Mouse (Mus musculus) forebrain, embryonic 12.5 days (tissue): ENCODE data around the gene Tgif1. TPM values are rescaled to one million over a fixed set of nuclear protein-coding genes. Genes with fewer than 3 reads are reported as not detected.
A peak's percentile ranks its signal among the peaks of the same experiment; 100 is the strongest.

Experiments used
- ATAC-seq: fragments of 200-750 bp; cut with Nextera tagmentation; 2 replicates; pipeline ENCODE4 v1.8.0; 2017; ENCODE audit warnings: moderate TSS enrichment; ENCODE audit not compliant: low FRiP score
- H3K27ac ChIP-seq: fragments of 300-500 bp; sonication (generic); 2 replicates; pipeline ENCODE4 v1.5.1; 2016; ENCODE audit warnings: mild to moderate bottlenecking
- H3K27me3 ChIP-seq: fragments of 300-500 bp; sonication (generic); 2 replicates; pipeline ENCODE4 v1.6.1; 2016; ENCODE audit warnings: mild to moderate bottlenecking
- H3K36me3 ChIP-seq: fragments of 300-500 bp; sonication (generic); replicated peaks from 2 replicates; pipeline ENCODE4 v1.6.1; 2016; ENCODE audit warnings: mild to moderate bottlenecking
- H3K4me1 ChIP-seq: fragments of 300-500 bp; sonication (generic); 2 replicates; pipeline ENCODE4 v1.6.1; 2016
- H3K4me2 ChIP-seq: fragments of 300-500 bp; sonication (generic); 2 replicates; pipeline ENCODE4 v1.6.1; 2016; ENCODE audit warnings: mild to moderate bottlenecking, moderate library complexity
- H3K4me3 ChIP-seq: fragments of 300-500 bp; sonication (generic); replicated peaks from 2 replicates; pipeline ENCODE4 v1.5.1; 2016; ENCODE audit warnings: mild to moderate bottlenecking
- H3K9ac ChIP-seq: fragments of 300-500 bp; sonication (generic); 2 replicates; pipeline ENCODE4 v1.6.1; 2016; ENCODE audit warnings: mild to moderate bottlenecking
- H3K9me3 ChIP-seq: fragments of 300-500 bp; sonication (generic); 2 replicates; pipeline ENCODE4 v1.6.1; 2016
- WGBS: fragments of 180-500 bp; shearing (Covaris S2); methylation state at CpG from one replicate; pipeline ENCODE4 v1.1.7; 2016; 5-methylcytosine and 5-hydroxymethylcytosine counted together
- microRNA counts: library from miRNA; unstranded; fragments of <30 nt; microRNA quantifications from one replicate; lab custom pipeline; 2017
- microRNA-seq: library from miRNA; unstranded; fragments of <30 nt; microRNA quantifications from one replicate; pipeline ENCODE4, GENCODE M21; 2017
- polyA plus RNA-seq: library from polyadenylated mRNA; unstranded; fragments of >200 nt; fragmentation: Nextera tagmentation; extraction: Ambion mirVana; gene quantifications from 2 replicates; pipeline ENCODE4 v1.2.1, GENCODE M21; 2016

Gene Tgif1
- polyA plus RNA-seq, 1 experiment from 2014 or later, result 52.6 TPM

GRCm38 (mm10) chr17:70794722-70795121 is 58.6 kb downstream of the Tgif1 start:
- WGBS, result 58% methylated on average over 6 of the region's 6 CpGs
- H3K4me3 ChIP-seq, result no peak overlapping the region
- no peaks in the 10 kb centered on the region for H3K27me3 ChIP-seq
- H3K9me3 ChIP-seq, result no peaks in the 10 kb centered on the region
- no peak overlapping the region for H3K9ac ChIP-seq
- peaks cover 15% of the 10 kb centered on the region for H3K4me1 ChIP-seq
- H3K36me3 ChIP-seq, result no peaks in the 10 kb centered on the region
- peak overlapping the region; percentile 59 for H3K27ac ChIP-seq
- no peak for ATAC-seq
- peak overlapping the region; percentile 21; the same call in 1 of the 2 replicates for H3K4me2 ChIP-seq

GRCm38 (mm10) chr17:70794291-70794690 is 59.1 kb downstream of the Tgif1 start:
- Histone ChIP-seq H3K4me3 (no peak overlapping the region), H3K27ac (peak overlapping the region; percentile 59), H3K27me3 (no peaks in the 10 kb centered on the region), H3K4me2 (peak overlapping the region; percentile 21), H3K9me3 (no peaks in the 10 kb centered on the region), H3K9ac (no peak overlapping the region), H3K36me3 (no peaks in the 10 kb centered on the region), H3K4me1 (peaks cover 15% of the 10 kb centered on the region)
- WGBS, result 4% methylated on average over 7 of the region's 7 CpGs
- peak; percentile 86 for ATAC-seq

MicroRNAs encoded within 50 kb of the gene (microRNA counts, 519-probe panel; counts per million panel counts)
- microRNA mmu-miR-1195 (lab: Ali Mortazavi, UCI), result not detected

Small RNA genes lying within 50 kb of the gene (microRNA-seq; reads per million reads assigned to microRNA genes)
- not detected for gene Mir1195

Other genes starting within 250 kb of the Tgif1 start
- 1.7 and 2.0 TPM in 2 replicates for gene Myom1, start 149.1 kb upstream of the Tgif1 start, polyA plus RNA-seq
- 265 and 294 TPM in 2 replicates for gene Myl12a, start 149.3 kb upstream of the Tgif1 start, polyA plus RNA-seq